Mouse (Mus musculus): Measurements from ENCODE around the gene Syce2. TPM values are rescaled to one million over a fixed set of nuclear protein-coding genes. Genes with fewer than 3 reads are reported as not detected.
A peak's percentile ranks its signal among the peaks of the same experiment; 100 is the strongest.

Syce2 gene
- polyA plus RNA-seq, 1 experiment from 2014 or later = 94.8 TPM

- WGBS = 93% methylated on average over 1 of the region's 1 CpGs
- ATAC-seq (ENCODE audit: insufficient read depth) (no peak), DNase-seq (no peak)
- Histone ChIP-seq H3K4me2 (no peak overlapping the region), H3K4me3 (ENCODE audit: low read depth, low read length) (no peak overlapping the region), H3K36me3 (ENCODE audit: insufficient read depth) (peaks cover 41% of the 10 kb centered on the region), H3K27me3 (ENCODE audit: insufficient read depth, low read length) (no peaks in the 10 kb centered on the region), H3K9ac (no peak overlapping the region), H3K9me3 (ENCODE audit: low read depth, low read length) (no peaks in the 10 kb centered on the region), H3K27ac (ENCODE audit: low read depth) (no peak overlapping the region), H3K4me1 (ENCODE audit: insufficient read depth) (peaks cover 9% of the 10 kb centered on the region; the same call in 1 of the 2 replicates)
- TF ChIP-seq CTCF (IDR thresholded peaks at IDR 0.05; ENCODE audit: low read depth) = no peak
Measured at GRCm38 (mm10) chr8:84889141-84889540, 17.2 kb downstream of the Syce2 start.

- ATAC-seq (ENCODE audit: insufficient read depth) = peak; percentile 70; the same call in 1 of the 2 replicates
- no peak for TF ChIP-seq CTCF (IDR thresholded peaks at IDR 0.05; ENCODE audit: low read depth)
- H3K36me3 ChIP-seq (ENCODE audit: insufficient read depth) = peaks cover 19% of the 10 kb centered on the region; the same call in 1 of the 2 replicates
- peak overlapping the region; percentile 94 for H3K4me2 ChIP-seq
- peak overlapping the region; percentile 30; the same call in 1 of the 2 replicates for H3K27ac ChIP-seq (ENCODE audit: low read depth)
- no peak for DNase-seq
- H3K9ac ChIP-seq = peak overlapping the region; percentile 69
- H3K27me3 ChIP-seq (ENCODE audit: insufficient read depth, low read length) = no peaks in the 10 kb centered on the region
- H3K4me1 ChIP-seq (ENCODE audit: insufficient read depth) = peaks cover 9% of the 10 kb centered on the region; the same call in 1 of the 2 replicates
- H3K4me3 ChIP-seq (ENCODE audit: low read depth, low read length) = peak overlapping the region; percentile 75
- WGBS = 8% methylated on average over 31 of the region's 31 CpGs
- H3K9me3 ChIP-seq (ENCODE audit: low read depth, low read length) = no peaks in the 10 kb centered on the region
Measured at GRCm38 (mm10) chr8:84892993-84893708, 21.2 kb downstream of the Syce2 start.

GRCm38 (mm10) chr8:84893709-84894134, 21.8 kb downstream of the Syce2 start, which contains the start of gene Gcdh:
Gene Gcdh (minus strand): TSS chr8:84893921.
- DNase-seq = peak; percentile 97
- Histone ChIP-seq H3K4me2 (peak within 1 kb of the TSS; percentile 94), H3K36me3 (ENCODE audit: insufficient read depth) (peaks cover 14% of the 10 kb centered on the region; the same call in 1 of the 2 replicates), H3K27ac (ENCODE audit: low read depth) (peak within 1 kb of the TSS; percentile 30; the same call in 1 of the 2 replicates), H3K9me3 (ENCODE audit: low read depth, low read length) (no peaks in the 10 kb centered on the region), H3K9ac (peak within 1 kb of the TSS; percentile 69), H3K27me3 (ENCODE audit: insufficient read depth, low read length) (no peaks in the 10 kb centered on the region), H3K4me1 (ENCODE audit: insufficient read depth) (peaks cover 9% of the 10 kb centered on the region; the same call in 1 of the 2 replicates), H3K4me3 (ENCODE audit: low read depth, low read length) (peak within 1 kb of the TSS; percentile 75)
- peak; percentile 99 for ATAC-seq (ENCODE audit: insufficient read depth)
- WGBS = under 1% methylated on average over 11 of the region's 11 CpGs
- TF ChIP-seq CTCF (IDR thresholded peaks at IDR 0.05; ENCODE audit: low read depth) = no peak

GRCm38 (mm10) chr8:84895963-84896362, 24.1 kb downstream of the Syce2 start:
- ATAC-seq (ENCODE audit: insufficient read depth) = no peak
- Histone ChIP-seq H3K27me3 (ENCODE audit: insufficient read depth, low read length) (no peaks in the 10 kb centered on the region), H3K27ac (ENCODE audit: low read depth) (no peak overlapping the region), H3K4me1 (ENCODE audit: insufficient read depth) (peaks cover 9% of the 10 kb centered on the region; the same call in 1 of the 2 replicates), H3K4me2 (no peak overlapping the region), H3K4me3 (ENCODE audit: low read depth, low read length) (no peak overlapping the region), H3K9ac (no peak overlapping the region), H3K36me3 (ENCODE audit: insufficient read depth) (no peaks in the 10 kb centered on the region), H3K9me3 (ENCODE audit: low read depth, low read length) (no peaks in the 10 kb centered on the region)
- WGBS = 81% methylated on average over 5 of the region's 5 CpGs
- DNase-seq = no peak
- TF ChIP-seq CTCF (IDR thresholded peaks at IDR 0.05; ENCODE audit: low read depth) = no peak

GRCm38 (mm10) chr8:84901071-84901470, 29.2 kb downstream of the Syce2 start:
- no peak overlapping the region; the same call in 1 of the 2 replicates for H3K27ac ChIP-seq (ENCODE audit: low read depth)
- TF ChIP-seq CTCF (IDR thresholded peaks at IDR 0.05; ENCODE audit: low read depth) = no peak
- H3K27me3 ChIP-seq (ENCODE audit: insufficient read depth, low read length) = no peaks in the 10 kb centered on the region
- no peaks in the 10 kb centered on the region for H3K4me1 ChIP-seq (ENCODE audit: insufficient read depth)
- no peak overlapping the region for H3K4me3 ChIP-seq (ENCODE audit: low read depth, low read length)
- ATAC-seq (ENCODE audit: insufficient read depth) = no peak
- 45% methylated on average over 4 of the region's 4 CpGs for WGBS
- no peak overlapping the region for H3K9ac ChIP-seq
- H3K9me3 ChIP-seq (ENCODE audit: low read depth, low read length) = no peaks in the 10 kb centered on the region
- H3K36me3 ChIP-seq (ENCODE audit: insufficient read depth) = no peaks in the 10 kb centered on the region
- DNase-seq = no peak
- H3K4me2 ChIP-seq = no peak overlapping the region; the same call in 1 of the 2 replicates

GRCm38 (mm10) chr8:84901752-84902151, 29.8 kb downstream of the Syce2 start, which contains the start of gene Klf1:
Gene Klf1 (plus strand): TSS chr8:84901928.
- Histone ChIP-seq H3K27me3 (ENCODE audit: insufficient read depth, low read length) (no peaks in the 10 kb centered on the region), H3K36me3 (ENCODE audit: insufficient read depth) (no peaks in the 10 kb centered on the region), H3K9ac (peak within 1 kb of the TSS; percentile 83), H3K27ac (ENCODE audit: low read depth) (peak within 1 kb of the TSS; percentile 86), H3K9me3 (ENCODE audit: low read depth, low read length) (no peaks in the 10 kb centered on the region), H3K4me1 (ENCODE audit: insufficient read depth) (no peaks in the 10 kb centered on the region), H3K4me3 (ENCODE audit: low read depth, low read length) (peak within 1 kb of the TSS; percentile 67), H3K4me2 (peak within 1 kb of the TSS; percentile 98)
- DNase-seq = no peak
- ATAC-seq (ENCODE audit: insufficient read depth) = no peak
- WGBS = 51% methylated on average over 3 of the region's 3 CpGs
- no peak for TF ChIP-seq CTCF (IDR thresholded peaks at IDR 0.05; ENCODE audit: low read depth)

- Histone ChIP-seq H3K36me3 (ENCODE audit: insufficient read depth) (no peaks in the 10 kb centered on the region), H3K4me1 (ENCODE audit: insufficient read depth) (no peaks in the 10 kb centered on the region), H3K9me3 (ENCODE audit: low read depth, low read length) (no peaks in the 10 kb centered on the region), H3K27ac (ENCODE audit: low read depth) (peak overlapping the region; percentile 86), H3K27me3 (ENCODE audit: insufficient read depth, low read length) (no peaks in the 10 kb centered on the region), H3K9ac (peak overlapping the region; percentile 83), H3K4me3 (ENCODE audit: low read depth, low read length) (peak overlapping the region; percentile 67), H3K4me2 (peak overlapping the region; percentile 98)
- WGBS = 2% methylated on average over 24 of the region's 24 CpGs
- ATAC-seq (ENCODE audit: insufficient read depth) (peak; percentile 38; the same call in 1 of the 2 replicates), DNase-seq (peak; percentile 41)
- no peak for TF ChIP-seq CTCF (IDR thresholded peaks at IDR 0.05; ENCODE audit: low read depth)
Measured at GRCm38 (mm10) chr8:84902367-84902919, 30.5 kb downstream of the Syce2 start.
